Mouse (Mus musculus) olfactory bulb, adult 2 months (tissue): Measurements from ENCODE around the gene Ctnnd2.

Experiments used
- CTCF ChIP-seq: fragments of 200-500 bp; IDR thresholded peaks from 2 replicates; pipeline ENCODE4 v1.5.1; 2012; ENCODE audit warnings: low read depth, mild to moderate bottlenecking, low read length, moderate library complexity; ENCODE audit not compliant: insufficient read depth
- POLR2A ChIP-seq: fragments of 200-500 bp; IDR thresholded peaks from 2 replicates; pipeline ENCODE4 v1.6.1; 2012; ENCODE audit warnings: mild to moderate bottlenecking, low read depth, low read length, moderate library complexity; ENCODE audit not compliant: insufficient read depth

GRCm38 (mm10) chr15:30977166-30977740 is 804.9 kb downstream of the Ctnnd2 start:
- TF ChIP-seq POLR2A, result no peak
- TF ChIP-seq CTCF, result no peak
